Mouse (Mus musculus): Measurements from ENCODE around the gene Pde6g.

- TF ChIP-seq EP300 (IDR thresholded peaks at IDR 0.05) (no peak), CTCF (IDR thresholded peaks at IDR 0.05) (no peak)
Observed at GRCm38 (mm10) chr11:120444106-120444505, 9.2 kb downstream of the Pde6g start.

All from lung, postnatal 0 days (tissue).